Mouse (Mus musculus) CD4-positive, CD25-positive, alpha-beta regulatory T cell, adult 2 months (primary cell): ENCODE results near the gene Wasf1.

Experiments
- DNase-seq: peaks from one replicate; pipeline ENCODE4 v3.0.0-alpha.2; 2012; ENCODE audit warnings: low read depth, low spot score

The Wasf1 gene

DNA sequence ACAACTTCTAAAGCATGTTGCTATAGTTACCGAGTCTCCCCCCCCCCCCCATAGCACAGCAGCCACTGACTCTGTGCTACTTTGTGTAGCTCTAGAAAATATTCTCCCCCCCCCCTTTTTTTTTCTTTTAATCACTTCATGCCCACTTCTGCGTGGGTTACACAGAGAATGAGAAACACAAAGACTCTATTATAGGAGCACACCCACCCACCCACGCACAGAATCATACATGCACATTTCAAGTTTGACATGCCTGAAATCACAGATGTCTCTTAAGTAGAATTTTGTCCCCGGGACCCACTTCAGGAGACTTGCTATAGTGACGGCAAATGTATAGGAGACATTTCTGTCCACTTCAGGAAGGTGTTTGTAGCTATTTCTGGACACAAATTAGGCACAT lies 88.0 kb downstream of the Wasf1 start:
- no peak for DNase-seq

GRCm38 (mm10) chr10:40983761-40984160 lies 100.5 kb downstream of the Wasf1 start:
- DNase-seq, result no peak

DNA sequence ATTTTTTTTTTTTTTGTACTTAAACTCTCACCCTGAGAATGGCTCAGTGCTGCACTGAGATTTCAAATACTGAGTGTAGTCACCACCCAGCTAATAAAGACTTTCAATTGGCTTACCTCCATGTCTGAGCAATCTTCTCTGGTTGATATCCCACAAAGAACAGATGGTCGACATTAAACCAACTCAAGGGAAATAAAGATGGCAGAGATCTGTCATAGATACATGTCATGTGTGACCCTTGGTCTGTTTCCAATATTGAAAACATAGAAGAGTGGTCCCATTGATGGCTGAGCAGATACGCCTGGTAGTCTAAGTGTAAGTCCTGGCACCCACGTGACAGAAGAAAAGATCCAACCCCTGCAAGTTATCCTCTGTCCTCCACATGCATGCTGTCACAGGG lies 101.3 kb downstream of the Wasf1 start:
- no peak for DNase-seq

GRCm38 (mm10) chr10:40985350-40985749 lies 102.1 kb downstream of the Wasf1 start:
- no peak for DNase-seq
